Mouse (Mus musculus): Measurements from ENCODE around the gene Guca2a. TPM values are rescaled to one million over a fixed set of nuclear protein-coding genes. Genes with fewer than 3 reads are reported as not detected.

The Guca2a gene
- total and polyA plus RNA-seq, 3 experiments = not detected

DNA sequence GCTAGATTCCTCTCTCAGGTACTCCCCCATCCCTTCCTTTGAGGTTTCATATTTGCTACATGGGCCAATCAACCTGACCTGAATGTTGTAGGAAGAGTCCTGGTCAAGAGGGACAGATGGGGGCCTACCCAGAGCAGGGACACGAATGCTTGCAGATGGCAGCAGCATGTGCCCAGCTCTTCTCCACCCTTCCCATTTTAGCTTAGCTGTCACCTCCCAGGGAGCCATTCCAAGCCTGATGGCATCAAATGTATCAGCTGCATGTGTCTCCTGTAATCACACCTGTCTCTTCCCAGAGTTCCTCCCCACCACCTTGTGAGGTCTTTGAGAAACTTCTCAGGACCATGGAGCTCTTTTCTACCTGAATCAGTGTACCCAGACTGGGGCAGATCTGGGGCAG, 19.5 kb downstream of the Guca2a start:
- H3K9me3 ChIP-seq (replicated peaks) = peaks cover 3% of the 10 kb centered on the region; the same call in 1 of the 2 replicates
- ATAC-seq (ENCODE audit: extremely low read depth, insufficient number of reproducible peaks, low FRiP score, poor library complexity, severe bottlenecking) = no peak
- H3K27me3 ChIP-seq (ENCODE audit: insufficient read depth, low read length) = peaks cover 14% of the 10 kb centered on the region; the same call in 1 of the 2 replicates
- TF ChIP-seq POLR2AphosphoS5 (IDR thresholded peaks at IDR 0.05; ENCODE audit: insufficient replicate concordance, low read depth, low read length) (no peak), TAL1 (conservative IDR thresholded peaks at IDR 0.05; ENCODE audit: low read depth, low read length) (no peak), GATA2 (IDR thresholded peaks at IDR 0.05; ENCODE audit: borderline replicate concordance, low read depth, low read length) (no peak), CTCF (IDR thresholded peaks at IDR 0.05; ENCODE audit: low read depth, low read length) (no peak), GATA1 (IDR thresholded peaks at IDR 0.05; ENCODE audit: borderline replicate concordance, low read length) (no peak)
- H3K36me3 ChIP-seq (replicated peaks) = no peaks in the 10 kb centered on the region
- no peak for DNase-seq (ENCODE audit: low spot score)
- no peaks in the 10 kb centered on the region for H3K4me1 ChIP-seq (ENCODE audit: insufficient read depth, low read depth, low read length)
- H3K4me3 ChIP-seq (ENCODE audit: low read depth, low read length) = no peak overlapping the region

DNA sequence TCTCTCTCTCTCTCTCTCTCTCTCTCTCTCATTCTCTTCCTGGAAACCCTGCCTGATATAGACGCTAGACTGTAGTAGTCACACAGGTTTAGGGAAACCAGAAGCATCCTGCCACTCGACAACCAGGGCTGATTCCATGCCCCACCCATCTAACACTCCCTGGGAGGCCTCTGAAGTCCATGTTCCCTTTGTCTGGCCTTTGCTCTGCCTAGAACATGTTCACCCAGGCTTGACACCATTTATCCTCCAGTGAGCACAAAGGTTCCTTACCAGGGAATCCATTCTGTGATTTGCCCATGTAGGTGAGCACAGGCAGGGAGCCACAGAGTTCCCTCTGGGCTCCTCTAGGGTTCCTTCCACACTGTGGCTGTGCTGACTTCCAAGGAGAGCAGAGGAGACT, 20.7 kb downstream of the Guca2a start:
- ATAC-seq (ENCODE audit: extremely low read depth, insufficient number of reproducible peaks, low FRiP score, poor library complexity, severe bottlenecking) (no peak), DNase-seq (ENCODE audit: low spot score) (no peak)
- Histone ChIP-seq H3K4me3 (ENCODE audit: low read depth, low read length) (no peak overlapping the region), H3K9me3 (replicated peaks) (no peaks in the 10 kb centered on the region), H3K4me1 (ENCODE audit: insufficient read depth, low read depth, low read length) (no peaks in the 10 kb centered on the region), H3K27me3 (ENCODE audit: insufficient read depth, low read length) (peaks cover 17% of the 10 kb centered on the region; the same call in 1 of the 2 replicates), H3K36me3 (replicated peaks) (no peaks in the 10 kb centered on the region)
- TF ChIP-seq GATA2 (IDR thresholded peaks at IDR 0.05; ENCODE audit: borderline replicate concordance, low read depth, low read length) (no peak), POLR2AphosphoS5 (IDR thresholded peaks at IDR 0.05; ENCODE audit: insufficient replicate concordance, low read depth, low read length) (no peak), CTCF (IDR thresholded peaks at IDR 0.05; ENCODE audit: low read depth, low read length) (no peak), TAL1 (conservative IDR thresholded peaks at IDR 0.05; ENCODE audit: low read depth, low read length) (no peak), GATA1 (IDR thresholded peaks at IDR 0.05; ENCODE audit: borderline replicate concordance, low read length) (no peak)

DNA sequence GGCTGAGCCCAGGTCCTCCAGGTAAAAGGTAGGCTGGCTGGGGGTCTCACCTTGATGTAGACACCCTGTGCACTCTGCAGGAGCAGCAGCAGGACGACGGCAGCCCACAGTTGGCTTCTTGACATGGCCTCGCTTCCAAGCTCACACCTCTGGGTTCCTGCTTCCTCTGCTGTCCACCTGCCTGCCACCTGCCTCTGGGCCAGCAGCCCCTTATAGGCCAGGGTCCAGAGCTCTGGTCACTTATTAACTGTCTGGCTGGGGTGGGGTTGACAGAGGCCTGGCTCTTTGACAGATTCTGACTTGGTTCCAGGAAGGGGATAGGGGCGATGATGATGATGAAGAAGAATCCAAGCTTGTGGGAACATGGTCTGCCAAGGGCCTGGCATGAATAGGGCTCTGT, 21.2 kb downstream of the Guca2a start, which contains the start of gene Guca2b:
Gene Guca2b (minus strand): TSS at position 224 of the 400 bp plus-strand sequence.
- H3K9me3 ChIP-seq (replicated peaks) = no peaks in the 10 kb centered on the region
- no peaks in the 10 kb centered on the region for H3K36me3 ChIP-seq (replicated peaks)
- H3K27me3 ChIP-seq (ENCODE audit: insufficient read depth, low read length) = peaks cover 17% of the 10 kb centered on the region; the same call in 1 of the 2 replicates
- no peak within 1 kb of the TSS for H3K4me3 ChIP-seq (ENCODE audit: low read depth, low read length)
- H3K4me1 ChIP-seq (ENCODE audit: insufficient read depth, low read depth, low read length) = no peaks in the 10 kb centered on the region
- ATAC-seq (ENCODE audit: extremely low read depth, insufficient number of reproducible peaks, low FRiP score, poor library complexity, severe bottlenecking) = no peak
- DNase-seq (ENCODE audit: low spot score) = no peak
- TF ChIP-seq TAL1 (conservative IDR thresholded peaks at IDR 0.05; ENCODE audit: low read depth, low read length) (no peak), CTCF (IDR thresholded peaks at IDR 0.05; ENCODE audit: low read depth, low read length) (no peak), POLR2AphosphoS5 (IDR thresholded peaks at IDR 0.05; ENCODE audit: insufficient replicate concordance, low read depth, low read length) (no peak), GATA1 (IDR thresholded peaks at IDR 0.05; ENCODE audit: borderline replicate concordance, low read length) (no peak), GATA2 (IDR thresholded peaks at IDR 0.05; ENCODE audit: borderline replicate concordance, low read depth, low read length) (no peak)

DNA sequence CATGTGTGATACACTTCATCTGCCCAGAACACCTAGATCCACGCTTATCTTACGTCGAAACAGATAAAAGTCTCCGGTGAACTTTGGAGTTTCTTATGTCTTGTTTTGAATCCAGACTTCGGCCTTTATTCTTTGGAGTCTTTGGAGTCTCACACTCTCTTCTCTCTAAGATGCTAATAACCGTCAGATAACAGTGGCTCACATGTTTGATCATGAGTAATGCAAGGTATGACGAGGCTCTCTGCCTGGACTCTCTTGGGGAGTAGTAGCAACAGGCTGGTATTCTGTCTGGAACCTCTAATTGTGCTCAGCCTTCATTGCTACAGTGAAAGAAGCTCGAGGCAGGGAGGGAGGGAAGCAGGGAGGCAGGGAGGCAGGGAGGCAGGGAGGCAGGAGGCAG, 22.5 kb downstream of the Guca2a start:
- DNase-seq (ENCODE audit: low spot score) (no peak), ATAC-seq (ENCODE audit: extremely low read depth, insufficient number of reproducible peaks, low FRiP score, poor library complexity, severe bottlenecking) (no peak)
- H3K27me3 ChIP-seq (ENCODE audit: insufficient read depth, low read length) = peaks cover 15% of the 10 kb centered on the region; the same call in 1 of the 2 replicates
- no peak overlapping the region for H3K4me3 ChIP-seq (ENCODE audit: low read depth, low read length)
- H3K36me3 ChIP-seq (replicated peaks) = no peaks in the 10 kb centered on the region
- TF ChIP-seq CTCF (IDR thresholded peaks at IDR 0.05; ENCODE audit: low read depth, low read length) (no peak), GATA1 (IDR thresholded peaks at IDR 0.05; ENCODE audit: borderline replicate concordance, low read length) (no peak), GATA2 (IDR thresholded peaks at IDR 0.05; ENCODE audit: borderline replicate concordance, low read depth, low read length) (no peak), POLR2AphosphoS5 (IDR thresholded peaks at IDR 0.05; ENCODE audit: insufficient replicate concordance, low read depth, low read length) (no peak), TAL1 (conservative IDR thresholded peaks at IDR 0.05; ENCODE audit: low read depth, low read length) (no peak)
- no peaks in the 10 kb centered on the region for H3K9me3 ChIP-seq (replicated peaks)
- no peaks in the 10 kb centered on the region for H3K4me1 ChIP-seq (ENCODE audit: insufficient read depth, low read depth, low read length)

DNA sequence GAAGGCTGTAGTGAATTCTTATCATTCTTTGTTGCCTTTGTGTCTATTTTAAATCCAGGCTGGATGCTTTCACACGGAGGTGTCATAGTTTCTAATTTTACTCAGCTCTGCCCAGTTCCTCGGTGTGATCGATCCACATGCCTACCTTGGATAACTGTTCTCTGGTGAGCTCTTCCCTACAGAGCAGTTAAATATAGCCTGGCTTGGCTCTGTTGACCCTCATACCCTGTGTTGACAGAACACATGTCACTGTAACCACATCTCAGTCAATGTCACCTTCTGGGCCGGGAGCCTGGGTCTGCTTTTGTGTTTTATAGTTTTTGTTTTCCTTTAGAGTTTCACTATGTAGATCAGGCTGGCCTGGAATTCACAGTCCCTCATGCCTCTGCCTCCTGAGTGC, 24.6 kb downstream of the Guca2a start:
- Histone ChIP-seq H3K4me1 (ENCODE audit: insufficient read depth, low read depth, low read length) (no peaks in the 10 kb centered on the region), H3K27me3 (ENCODE audit: insufficient read depth, low read length) (peaks cover 6% of the 10 kb centered on the region; the same call in 1 of the 2 replicates), H3K9me3 (replicated peaks) (no peaks in the 10 kb centered on the region), H3K36me3 (replicated peaks) (no peaks in the 10 kb centered on the region), H3K4me3 (ENCODE audit: low read depth, low read length) (no peak overlapping the region)
- DNase-seq (ENCODE audit: low spot score) = no peak
- no peak for ATAC-seq (ENCODE audit: extremely low read depth, insufficient number of reproducible peaks, low FRiP score, poor library complexity, severe bottlenecking)
- TF ChIP-seq GATA1 (IDR thresholded peaks at IDR 0.05; ENCODE audit: borderline replicate concordance, low read length) (no peak), GATA2 (IDR thresholded peaks at IDR 0.05; ENCODE audit: borderline replicate concordance, low read depth, low read length) (no peak), POLR2AphosphoS5 (IDR thresholded peaks at IDR 0.05; ENCODE audit: insufficient replicate concordance, low read depth, low read length) (no peak), CTCF (IDR thresholded peaks at IDR 0.05; ENCODE audit: low read depth, low read length) (no peak), TAL1 (conservative IDR thresholded peaks at IDR 0.05; ENCODE audit: low read depth, low read length) (no peak)

DNA sequence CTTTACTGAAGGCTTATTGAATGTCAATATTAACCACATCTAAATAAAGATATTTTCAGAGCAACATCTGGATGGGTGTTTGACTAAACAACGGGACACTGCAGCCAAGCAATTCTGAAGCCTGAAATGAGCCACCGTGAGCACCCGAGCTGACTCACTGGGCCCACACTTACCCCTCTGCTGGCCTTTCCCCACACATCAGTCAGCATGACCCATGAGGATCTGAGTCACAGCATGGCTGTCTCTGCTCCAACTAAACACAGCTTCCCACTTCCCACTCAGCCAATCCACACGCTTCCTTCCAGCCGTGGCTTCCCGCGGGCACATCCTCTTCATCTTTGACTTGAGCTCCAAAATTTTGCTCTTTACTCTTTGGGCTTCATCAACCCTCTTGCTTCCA, 25.5 kb downstream of the Guca2a start:
- H3K27me3 ChIP-seq (ENCODE audit: insufficient read depth, low read length) = peaks cover 6% of the 10 kb centered on the region; the same call in 1 of the 2 replicates
- ATAC-seq (ENCODE audit: extremely low read depth, insufficient number of reproducible peaks, low FRiP score, poor library complexity, severe bottlenecking) (no peak), DNase-seq (ENCODE audit: low spot score) (no peak)
- H3K36me3 ChIP-seq (replicated peaks) = no peaks in the 10 kb centered on the region
- H3K9me3 ChIP-seq (replicated peaks) = no peaks in the 10 kb centered on the region
- no peak overlapping the region for H3K4me3 ChIP-seq (ENCODE audit: low read depth, low read length)
- no peaks in the 10 kb centered on the region for H3K4me1 ChIP-seq (ENCODE audit: insufficient read depth, low read depth, low read length)
- no peak for TF ChIP-seq GATA2 (IDR thresholded peaks at IDR 0.05; ENCODE audit: borderline replicate concordance, low read depth, low read length)
